Mouse (Mus musculus) left cerebral cortex, postnatal 25 days (tissue): ENCODE measurements around the gene Zfp768. TPM values are rescaled to one million over a fixed set of nuclear protein-coding genes. Genes with fewer than 3 reads are reported as not detected.
"Not testable (repeated sequence)": the region's sequence is repeated elsewhere in the genome, so short reads cannot be mapped to it uniquely, and the experiment has no call there.

Source experiments
- DNase-seq, 2 experiments: peaks; one replicate each; pipeline ENCODE4 v3.0.0; 2022; ENCODE audit warnings: low spot score in 2 of 2, mixed read lengths in 1 of 2
- intact Hi-C: fragments of 180-260 bp; cut with DNase I; formaldehyde crosslinking; loops from one replicate; pipeline ENCODE4 v1.15.1; 2025
- total RNA-seq, 2 experiments: library from RNA; stranded (reverse); gene quantifications; 2 replicates each; pipeline ENCODE4 v1.2.3; 2021

Zfp768 gene
- 10 to 100 TPM; 11.7 TPM for total RNA-seq

DNA sequence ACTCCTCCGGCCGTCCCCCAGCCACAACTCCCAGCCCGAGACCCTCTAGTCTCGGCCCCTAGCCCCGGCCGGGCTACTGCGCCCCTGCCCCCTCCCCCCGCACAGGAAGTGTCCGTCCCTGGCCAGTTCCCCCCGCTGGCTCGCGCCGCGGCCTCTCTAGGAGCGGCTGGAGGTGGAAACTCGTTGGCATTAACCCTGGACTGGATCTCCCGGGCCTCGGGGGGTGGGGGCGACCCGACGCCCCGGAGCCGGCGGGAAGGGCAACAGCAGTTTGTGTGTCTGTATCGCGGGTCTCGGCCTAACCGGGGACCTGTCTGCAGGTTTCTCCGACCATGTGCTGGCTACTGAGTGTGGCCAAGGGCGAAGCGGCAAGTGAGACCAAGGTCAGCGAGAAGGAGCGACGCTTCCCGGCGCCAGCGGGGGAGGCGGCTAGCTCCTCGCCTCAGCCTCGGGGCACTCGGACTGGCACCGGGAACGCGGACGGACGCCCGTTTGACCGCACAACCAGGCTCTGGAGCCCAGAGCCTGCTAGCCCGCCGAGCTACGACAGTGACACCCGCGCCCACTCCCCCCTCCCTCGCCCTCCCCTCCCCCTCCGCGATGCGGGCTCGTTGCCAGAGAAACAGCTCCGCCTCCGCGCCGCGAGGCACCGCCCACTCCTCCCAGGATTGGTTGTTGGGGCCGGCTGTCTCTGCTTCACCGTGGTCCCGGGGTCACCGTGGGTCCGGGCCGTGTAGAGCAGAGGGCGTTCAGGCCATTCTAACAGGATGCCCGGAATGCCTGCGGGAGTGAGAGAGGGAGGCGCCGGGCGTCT lies at the start of gene Zfp768:
TSS of gene Zfp768 (minus strand) at position 78 of the 814 bp plus-strand sequence.
- peak; percentile 86 to 88 for DNase-seq
- intact Hi-C loops, result loop anchor here (10.0 kb wide), 1 partner anchor 269 kb away; the partner anchor contains the start of gene Zfp629

DNA sequence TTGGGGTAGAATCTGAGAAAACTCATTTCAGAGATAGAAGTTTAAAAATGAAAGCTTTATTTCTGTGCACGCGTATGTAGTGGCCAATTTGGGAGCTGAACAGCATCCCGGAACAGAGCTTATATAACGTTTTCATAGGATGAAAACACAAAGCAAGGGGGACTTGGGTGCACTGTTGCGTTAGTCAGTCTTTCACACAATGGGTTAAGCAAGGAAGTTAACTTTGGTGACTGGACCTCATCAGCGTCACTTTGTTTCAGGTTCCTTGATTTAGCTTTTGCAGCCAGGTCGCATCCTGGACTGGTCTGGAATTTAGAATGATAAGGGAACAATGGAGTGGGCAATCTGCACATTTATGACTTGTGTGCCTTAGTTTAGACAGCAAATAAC lies 48.5 kb upstream of the Zfp768 start:
- no peak for DNase-seq
- intact Hi-C loops, result no loop called here

DNA sequence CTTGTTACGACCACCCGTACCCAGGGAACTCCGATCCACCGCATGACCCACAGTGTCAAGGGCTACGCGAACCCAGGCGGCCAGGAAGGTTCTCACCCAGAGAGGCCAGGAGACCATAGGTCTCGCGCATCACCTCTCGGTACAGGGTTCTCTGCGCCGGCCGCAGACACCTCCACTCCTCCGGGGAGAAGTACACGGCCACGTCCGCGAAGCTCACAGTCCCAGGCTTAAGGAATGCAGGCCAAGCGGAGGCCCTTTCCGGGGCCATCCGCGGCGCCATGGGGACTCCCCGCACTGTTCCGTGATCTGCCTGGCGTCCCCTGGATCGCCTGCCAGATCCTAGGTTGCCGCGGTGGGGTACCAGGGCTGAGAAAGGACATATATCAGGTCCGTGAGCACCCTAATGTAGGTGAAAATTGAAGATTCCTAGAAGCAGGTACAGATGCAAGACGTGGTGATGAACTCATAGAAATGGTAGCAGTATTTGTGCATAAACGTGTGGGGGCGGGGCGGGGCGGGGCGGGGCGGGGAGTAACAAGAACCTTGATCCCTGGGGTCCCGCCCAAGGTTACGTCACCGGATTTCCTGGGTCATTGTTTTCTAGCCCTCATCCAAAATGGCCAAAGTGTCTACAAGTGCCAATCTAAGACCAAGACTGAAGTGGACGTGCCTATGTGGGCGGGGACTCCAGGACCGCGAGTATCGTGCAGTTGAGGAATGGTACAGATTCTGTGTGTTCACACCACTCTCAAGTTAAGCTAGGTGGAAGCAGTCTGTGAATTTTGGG lies 48.0 kb upstream of the Zfp768 start, which contains the start of gene E430018J23Rik:
TSS of gene E430018J23Rik (minus strand) at position 473 of the 787 bp plus-strand sequence.
- peak; percentile 95 to 99 for DNase-seq
- intact Hi-C loops, result no loop called here

DNA sequence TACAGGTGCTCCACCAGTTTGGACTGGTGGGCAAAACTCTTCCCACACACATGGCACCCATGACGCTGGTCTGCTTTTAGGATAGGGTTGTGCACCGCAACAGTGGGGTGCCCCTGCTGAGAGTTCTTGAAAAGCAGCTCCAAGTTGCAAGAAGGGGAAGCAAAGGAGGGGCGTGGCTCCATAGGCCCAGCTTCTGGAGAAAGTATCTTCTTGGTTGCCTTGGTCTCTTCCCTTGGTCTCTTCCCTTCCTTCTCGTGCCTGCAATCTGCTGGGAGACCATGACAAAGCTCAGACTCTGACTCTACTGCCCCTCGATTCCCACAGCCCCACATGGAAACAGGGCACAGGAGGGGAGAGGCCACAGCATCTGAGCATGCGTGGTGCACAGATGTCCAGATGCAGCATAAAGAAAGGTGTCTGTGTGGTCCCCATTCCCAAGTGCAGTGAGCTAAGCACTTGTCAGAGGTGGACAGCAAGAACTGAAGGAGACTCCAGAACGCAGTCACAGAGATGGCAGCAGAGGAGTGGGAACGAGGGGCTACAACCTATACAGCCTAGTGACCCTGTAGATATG lies 46.9 kb upstream of the Zfp768 start:
- intact Hi-C loops, result no loop called here
- DNase-seq, result no peak

DNA sequence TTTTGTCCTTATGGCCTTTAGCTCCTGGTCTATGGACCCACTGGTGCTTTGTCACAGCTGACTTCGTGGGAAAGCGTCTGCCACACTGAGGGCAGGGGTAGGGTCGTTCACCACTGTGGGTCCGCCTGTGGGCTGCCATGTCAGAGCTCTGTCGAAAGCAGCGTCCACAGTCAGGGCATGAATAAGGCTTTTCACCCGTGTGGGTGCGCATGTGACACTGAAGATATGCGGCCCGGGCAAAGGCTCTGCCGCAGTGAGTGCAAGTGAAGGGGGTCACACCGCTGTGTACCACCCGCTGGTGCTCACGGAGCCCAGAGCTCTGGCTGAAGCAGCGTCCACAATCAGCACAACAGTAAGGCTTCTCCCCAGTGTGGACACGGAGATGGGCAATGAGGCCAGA lies 46.1 kb upstream of the Zfp768 start:
- DNase-seq, result no peak
- intact Hi-C loops, result no loop called here

DNA sequence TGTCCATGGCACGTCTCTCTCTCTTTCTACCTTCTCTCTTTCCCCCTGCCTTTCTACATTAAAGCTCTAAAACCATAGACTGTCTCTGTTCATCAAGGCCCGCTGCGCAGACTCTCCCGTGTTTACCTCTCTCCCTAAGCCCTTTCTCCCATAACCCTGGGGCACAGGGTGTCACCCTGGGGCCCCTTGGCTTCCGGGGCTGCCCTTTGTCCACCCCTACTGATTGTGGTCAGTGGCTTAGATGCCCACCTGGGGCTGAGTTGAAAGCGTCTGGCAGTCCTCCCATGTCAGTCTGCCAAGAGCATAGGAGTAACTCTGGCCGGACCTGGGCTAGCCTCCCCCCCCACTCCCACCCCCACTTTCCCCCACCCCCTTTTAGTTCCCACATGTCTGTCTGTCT lies 44.9 kb upstream of the Zfp768 start:
- no peak for DNase-seq
- intact Hi-C loops, result no loop called here

DNA sequence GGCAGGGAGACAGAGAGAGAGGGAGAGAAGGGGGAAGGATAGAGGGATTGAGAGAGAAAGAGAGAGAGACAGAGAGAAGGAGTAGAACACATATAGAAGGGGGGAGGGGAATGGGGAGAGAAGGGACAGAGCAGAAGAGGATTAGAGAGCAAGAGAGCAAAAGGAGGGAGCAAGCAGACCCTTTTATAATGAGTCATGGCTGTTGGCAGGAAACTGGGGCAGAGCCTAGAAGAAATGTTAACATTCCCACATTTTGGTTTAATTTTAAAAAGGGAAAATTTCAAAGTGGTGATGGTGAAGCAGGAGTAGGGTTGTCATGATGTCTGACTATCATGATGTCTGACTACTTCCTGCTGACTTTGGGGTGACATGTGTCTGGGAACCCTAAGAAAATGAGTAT lies 42.8 kb upstream of the Zfp768 start:
- DNase-seq, intact Hi-C loops: not testable (repeated sequence)

DNA sequence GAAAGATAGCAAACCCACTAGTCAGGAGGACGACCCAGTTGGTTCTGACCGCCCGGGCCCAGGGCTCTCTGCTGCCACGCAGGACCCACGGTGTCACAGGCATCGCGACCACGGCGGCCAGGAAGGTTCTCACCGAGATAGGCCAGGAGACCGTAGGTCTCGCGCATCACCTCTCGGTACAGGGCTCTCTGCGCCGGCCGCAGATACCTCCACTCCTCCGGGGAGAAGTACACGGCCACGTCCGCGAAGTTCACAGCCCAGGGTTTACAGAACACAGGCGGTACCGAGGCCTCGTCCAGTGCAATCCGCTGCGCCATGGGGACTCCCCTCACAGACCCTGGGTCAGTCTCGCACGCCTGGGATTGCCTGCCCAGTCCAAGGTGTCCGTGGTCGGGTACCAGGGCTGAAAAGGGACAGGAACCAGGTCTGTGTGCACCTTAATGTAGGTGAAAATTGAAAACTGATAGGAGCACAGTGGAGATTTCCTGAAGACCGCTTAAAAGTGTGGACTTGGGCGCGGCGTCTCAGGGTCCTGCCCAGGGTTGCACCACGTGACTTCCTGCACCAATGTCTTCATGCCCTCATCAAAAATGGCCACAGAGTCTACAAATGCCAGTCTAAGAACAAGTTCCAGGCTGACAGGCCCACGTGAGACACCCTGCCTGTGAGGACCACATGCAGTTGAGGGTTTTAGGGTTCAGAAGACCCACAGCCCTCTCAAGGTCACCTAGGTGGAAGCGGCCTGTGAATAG lies 41.4 kb upstream of the Zfp768 start, which contains the start of gene 9130019O22Rik:
TSS of gene 9130019O22Rik (minus strand) at position 526 of the 752 bp plus-strand sequence.
- intact Hi-C loops, result no loop called here
- peak; percentile 94 to 95 for DNase-seq

DNA sequence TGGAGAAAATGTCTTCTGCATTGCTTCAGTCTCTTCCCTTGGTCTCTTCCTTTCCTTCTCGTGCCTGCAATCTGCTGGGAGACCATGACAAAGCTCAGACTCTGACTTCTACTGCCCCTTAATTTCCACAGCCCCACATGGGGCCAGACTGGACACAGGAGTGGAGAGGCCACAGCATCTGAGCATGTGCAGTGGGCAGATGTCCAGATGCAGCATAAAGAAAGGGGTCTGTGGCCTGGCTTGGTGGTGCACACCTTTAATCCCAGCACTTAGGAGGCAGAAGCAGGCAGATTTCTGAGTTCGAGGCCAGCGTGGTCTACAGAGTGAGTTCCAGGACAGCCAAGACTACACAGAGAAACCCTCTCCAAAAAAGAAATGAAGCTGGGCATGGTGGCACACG lies 40.2 kb upstream of the Zfp768 start:
- intact Hi-C loops, DNase-seq: not testable (repeated sequence)

DNA sequence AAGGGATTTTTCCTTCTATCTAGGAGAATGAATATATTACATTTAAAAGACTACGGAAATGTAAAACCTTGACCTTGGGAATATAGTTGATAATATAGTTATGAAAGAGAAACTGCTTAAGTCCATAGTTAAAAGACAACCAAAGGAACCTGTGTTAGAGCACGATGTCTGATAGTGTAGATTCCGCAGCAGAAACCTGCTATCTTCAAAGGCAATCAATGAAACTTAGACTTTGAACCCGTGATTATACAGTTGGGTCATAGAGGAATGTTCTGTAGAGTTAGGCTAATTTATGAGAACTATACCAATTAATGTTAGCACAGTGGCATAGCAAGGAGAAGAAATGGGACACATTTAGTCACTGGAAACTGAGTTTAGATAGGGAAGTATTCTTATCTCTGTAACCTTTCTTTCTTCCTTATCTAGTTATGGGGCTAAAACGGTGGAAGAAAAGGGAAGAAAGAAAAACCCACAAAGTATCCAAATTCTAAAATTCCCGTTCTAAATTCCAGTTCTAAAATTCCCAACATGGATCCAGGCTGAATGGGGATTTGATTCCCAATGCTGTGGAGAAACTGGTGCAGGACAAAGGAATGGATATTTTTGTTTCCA lies 33.0 kb upstream of the Zfp768 start:
- intact Hi-C loops, result no loop called here
- DNase-seq, result no peak

DNA sequence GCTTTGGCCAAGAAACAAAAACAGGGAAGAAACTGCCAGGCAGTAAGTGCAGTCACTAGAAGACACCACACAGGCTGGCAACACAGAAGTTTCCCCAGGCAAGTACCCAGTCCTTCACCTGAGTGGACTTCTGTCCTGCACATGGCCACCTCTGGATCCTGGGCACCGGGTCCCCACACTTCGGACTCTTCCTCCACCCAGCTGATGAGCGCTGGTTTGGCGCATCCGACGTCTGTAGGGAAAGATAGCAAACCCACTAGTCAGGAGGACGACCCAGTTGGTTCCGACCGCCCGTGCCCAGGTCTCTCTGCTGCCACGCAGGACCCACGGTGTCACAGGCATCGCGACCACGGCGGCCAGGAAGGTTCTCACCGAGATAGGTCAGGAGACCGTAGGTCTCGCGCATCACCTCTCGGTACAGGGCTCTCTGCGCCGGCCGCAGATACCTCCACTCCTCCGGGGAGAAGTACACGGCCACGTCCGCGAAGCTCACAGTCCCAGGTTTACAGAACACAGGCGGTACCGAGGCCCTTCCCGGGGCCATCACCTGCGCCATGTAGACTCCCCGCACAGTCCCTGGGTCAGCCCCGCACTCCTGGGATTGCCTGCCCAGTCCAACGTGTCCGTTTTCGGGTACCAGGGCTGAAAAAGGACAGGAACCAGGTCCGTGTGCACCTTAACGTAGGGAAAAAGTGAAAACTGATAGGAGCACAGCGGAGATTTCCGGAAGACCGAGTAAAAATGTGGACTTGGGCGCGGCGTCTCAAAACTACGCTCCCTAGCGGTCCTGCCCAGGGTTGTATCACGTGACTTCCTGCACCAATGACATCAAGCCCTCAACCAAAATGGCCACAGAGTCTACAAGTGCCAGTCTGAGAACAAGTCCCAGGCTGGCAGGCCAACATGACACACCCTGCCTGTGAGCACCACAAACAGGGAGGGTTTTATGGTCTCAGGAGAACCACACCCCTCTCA lies 30.2 kb upstream of the Zfp768 start, which contains the start of gene Zfp747:
TSS of gene Zfp747 (minus strand) at position 780 of the 975 bp plus-strand sequence.
- peak; percentile 91 to 97 for DNase-seq
- intact Hi-C loops, result not testable (repeated sequence)

DNA sequence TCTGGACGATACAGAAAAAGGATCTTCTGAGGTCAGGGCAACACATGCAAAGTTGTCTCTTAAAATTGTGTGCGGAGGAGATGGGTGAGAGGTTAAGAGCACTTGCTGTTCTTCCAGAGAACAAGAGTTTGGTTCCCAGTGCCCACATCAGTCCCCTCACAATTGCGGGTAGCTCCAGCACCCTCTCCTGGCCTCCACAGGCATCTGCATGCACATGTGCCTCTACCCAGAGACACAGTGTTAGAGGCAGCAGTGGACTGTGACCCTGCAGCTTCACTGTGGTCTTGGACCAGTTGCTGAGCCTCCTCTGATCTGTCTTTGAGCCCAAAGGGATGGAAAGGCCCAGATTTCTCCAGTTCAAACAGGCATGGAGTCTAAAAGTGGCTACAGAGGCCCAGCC lies 26.5 kb upstream of the Zfp768 start:
- intact Hi-C loops, DNase-seq: not testable (repeated sequence)

DNA sequence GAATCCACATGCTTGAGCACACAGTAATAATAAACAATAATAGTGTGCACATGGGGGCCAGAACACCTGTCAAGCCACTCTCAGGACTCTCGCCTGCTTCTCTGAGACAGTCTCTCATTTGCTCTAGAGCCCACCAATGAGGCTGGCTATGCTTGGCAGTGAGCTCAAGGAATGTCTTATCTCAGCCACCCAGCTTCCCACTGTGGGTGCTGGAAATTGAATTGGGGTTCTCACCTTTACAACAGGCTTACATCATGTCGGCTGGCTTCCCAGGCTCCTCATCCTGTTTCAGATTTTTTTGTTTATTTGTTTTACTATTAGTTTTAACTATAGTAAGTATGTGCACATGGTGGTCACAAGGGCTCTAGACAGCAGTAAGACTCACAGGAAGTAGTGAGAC lies 25.8 kb upstream of the Zfp768 start:
- DNase-seq, result no peak

DNA sequence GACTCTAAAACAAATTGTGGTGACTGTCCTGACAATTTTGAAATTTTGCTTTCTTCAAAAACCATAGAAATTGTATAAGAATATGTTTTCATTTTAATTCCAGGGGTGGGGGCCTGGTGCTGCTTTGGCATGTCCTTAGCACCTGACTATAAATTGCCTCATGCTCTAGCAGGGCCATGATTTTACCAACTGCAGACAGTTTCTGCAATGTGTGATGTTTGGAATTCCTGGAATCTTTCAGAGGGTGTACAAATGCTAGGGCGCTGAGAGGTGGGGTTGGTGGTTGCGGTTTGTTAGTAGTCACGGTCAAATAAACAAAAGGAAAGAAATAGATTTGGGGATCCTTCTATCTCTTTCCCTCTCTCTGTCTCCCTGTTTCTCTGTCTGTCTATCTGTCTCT lies 20.9 kb upstream of the Zfp768 start:
- no peak for DNase-seq
- intact Hi-C loops, result no loop called here

More for the DNA sequence above, 25.8 kb upstream of the Zfp768 start:
- intact Hi-C loops, result no loop called here

DNA sequence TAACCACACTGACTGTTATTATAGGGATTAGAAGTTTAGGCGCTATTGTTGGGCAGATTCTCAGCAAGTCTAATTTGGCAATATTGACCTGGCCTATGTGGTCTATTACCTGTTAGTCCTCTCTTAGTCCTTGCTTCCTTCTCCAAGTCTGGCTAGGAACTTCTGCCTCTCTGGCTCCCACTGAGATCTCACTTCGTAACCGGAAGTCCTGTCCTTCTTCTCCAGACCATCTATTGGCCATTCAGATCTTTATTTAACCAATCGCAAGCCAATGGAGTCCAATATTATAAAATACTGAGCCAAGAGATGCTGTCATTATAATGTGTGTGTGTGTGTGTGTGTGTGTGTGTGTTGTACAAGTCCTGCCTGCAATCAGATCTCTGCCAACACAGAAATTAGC lies 18.8 kb upstream of the Zfp768 start:
- DNase-seq, result no peak
- intact Hi-C loops, result loop anchor here (5.0 kb wide), 1 partner anchor 108 kb away; no protein-coding TSS in a partner anchor

DNA sequence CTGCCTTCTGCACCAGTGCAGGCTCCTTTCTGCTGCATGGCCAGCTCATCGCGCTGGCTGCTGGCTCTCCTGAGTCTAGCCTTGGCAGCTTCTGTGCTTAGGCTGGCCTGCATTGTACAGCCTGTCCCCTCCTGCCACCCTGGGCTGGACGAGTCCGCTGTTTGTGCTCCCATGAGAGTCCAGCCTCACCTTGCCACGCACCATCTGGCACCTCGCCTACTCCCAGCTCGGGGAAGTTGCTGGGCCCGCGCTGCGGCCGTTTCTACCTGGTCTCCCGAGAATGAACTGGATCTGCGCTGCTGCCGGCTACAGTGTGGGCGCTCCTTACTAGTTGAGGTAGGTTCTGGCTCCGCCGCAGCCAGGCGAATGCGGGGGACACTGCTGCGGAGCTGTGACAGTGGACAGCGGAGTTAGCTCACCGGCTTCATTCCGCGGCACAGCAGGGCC lies 18.1 kb upstream of the Zfp768 start:
- DNase-seq, result peak; percentile 27 to 50
- intact Hi-C loops, result loop anchor here (2.0 to 5.0 kb wide), 2 partner anchors 109 to 135 kb away; no protein-coding TSS in a partner anchor

DNA sequence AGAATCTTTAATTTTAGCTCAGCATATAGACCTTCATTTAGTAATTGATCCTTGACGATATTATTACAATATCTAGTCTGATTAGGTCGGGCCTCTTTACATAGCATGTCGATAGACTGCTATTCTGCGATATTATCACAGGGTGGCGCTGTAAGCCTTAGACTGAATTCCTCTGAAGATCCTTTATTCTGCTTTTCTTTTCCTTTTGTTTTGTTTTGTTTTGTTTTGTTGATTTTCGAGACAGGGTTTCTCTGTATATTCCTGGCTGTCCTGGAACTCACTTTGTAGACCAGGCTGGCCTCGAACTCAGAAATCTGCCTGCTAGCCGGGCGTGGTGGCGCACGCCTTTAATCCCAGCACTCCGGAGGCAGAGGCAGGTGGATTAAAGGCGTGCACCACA lies 17.0 kb upstream of the Zfp768 start:
- DNase-seq, result peak in 1 of 2 experiments; percentile 52
- intact Hi-C loops, result loop anchor here (2.0 to 5.0 kb wide), 2 partner anchors 110 to 136 kb away; no protein-coding TSS in a partner anchor
